7 mouse cellular contexts compared by ENCODE assay signal in genomic region chr6:91285450-91285790, GRCm38 (mm10).
A peak's percentile ranks its signal among the peaks of the same experiment; 100 is the strongest.
DNase-seq lines count a peak whose midpoint lies in the region; ATAC-seq lines count a peak whose summit lies in the region.

No protein-coding gene starts in this region.

- H3K4me2 ChIP-seq in intestine, embryonic 16.5 days (ENCODE audit: low read depth, low read length), result peak overlapping the region; percentile 45

- peaks cover 75% of the 10 kb centered on the region for H3K27me3 ChIP-seq in intestine, embryonic 16.5 days (replicated peaks; ENCODE audit: control insufficient read depth, insufficient read depth, low read length)
- peaks cover 96% of the 10 kb centered on the region for H3K27me3 ChIP-seq in midbrain, embryonic 10.5 days (ENCODE audit: low read depth, poor library complexity, severe bottlenecking)

- intact Hi-C loops in left cerebral cortex, postnatal 36 days (cut with DNase I), result loop anchor here (1.0 to 10.0 kb wide), 3 partner anchors 62 to 471 kb away; partner anchors contain the start of gene Wnt7a

- WGBS in intestine, embryonic 16.5 days, result 2% methylated on average over 28 of the region's 28 CpGs
- under 1% methylated on average over 28 of the region's 28 CpGs for whole genome bisulfite sequencing in midbrain, embryonic 10.5 days

- H3K27ac ChIP-seq in intestine, embryonic 16.5 days (ENCODE audit: low read length), result no peak overlapping the region
- peak overlapping the region; percentile 92 for H3K27ac ChIP-seq in midbrain, embryonic 10.5 days (replicated peaks)

- peak; percentile 79 for DNase-seq in adrenal gland, postnatal 25 days
- DNase-seq in embryo, embryonic 11 days, result peak; percentile 93
- peak; percentile 72 to 75 for DNase-seq in left cerebral cortex, postnatal 36 days (ENCODE audit: low spot score in 2 of 2)
- peak; percentile 90 for DNase-seq in midbrain, embryonic 10.5 days (ENCODE audit: low spot score)
- peak; percentile 88 for DNase-seq in skeletal muscle tissue, adult 2 months (ENCODE audit: low read depth, low spot score)

- peaks cover 7% of the 10 kb centered on the region for H3K4me1 ChIP-seq in intestine, embryonic 16.5 days (ENCODE audit: control insufficient read depth, insufficient read depth, low read length)
- peaks cover 65% of the 10 kb centered on the region for H3K4me1 ChIP-seq in midbrain, embryonic 10.5 days

- no peaks in the 10 kb centered on the region for H3K9me3 ChIP-seq in intestine, embryonic 16.5 days (ENCODE audit: control insufficient read depth, low read length)
- no peaks in the 10 kb centered on the region for H3K9me3 ChIP-seq in midbrain, embryonic 10.5 days (replicated peaks)

- H3K9ac ChIP-seq in intestine, embryonic 16.5 days (ENCODE audit: low read depth, low read length), result peak overlapping the region; percentile 24; the same call in 1 of the 2 replicates

- no peaks in the 10 kb centered on the region for H3K36me3 ChIP-seq in intestine, embryonic 16.5 days (ENCODE audit: control insufficient read depth, insufficient read depth, low read length)
- no peaks in the 10 kb centered on the region for H3K36me3 ChIP-seq in midbrain, embryonic 10.5 days

- peak; percentile 72 for ATAC-seq in granulocyte monocyte progenitor cell, adult 5-6 weeks (replicated peaks; ENCODE audit: poor library complexity, severe bottlenecking)
- ATAC-seq in intestine, embryonic 16.5 days, result peak; percentile 72; the same call in 1 of the 2 replicates

- peak overlapping the region; percentile 19 for H3K4me3 ChIP-seq in intestine, embryonic 16.5 days (ENCODE audit: low read length)
- peak overlapping the region; percentile 55 for H3K4me3 ChIP-seq in midbrain, embryonic 10.5 days
